Mouse (Mus musculus) left cerebral cortex, adult 6 months (tissue): ENCODE results near the gene Copb2. TPM values are rescaled to one million over a fixed set of nuclear protein-coding genes. Genes with fewer than 3 reads are reported as not detected.

Source experiments
- long read RNA-seq, 2 experiments: library from polyadenylated mRNA; unstranded; transcript quantifications; one replicate each; pipeline ENCODE4 v2.0.0; 2019 to 2020
- polyA plus RNA-seq: library from polyadenylated mRNA; unstranded; fragments of <200 nt; fragmentation: Nextera tagmentation; gene quantifications from 2 replicates; pipeline ENCODE4 v1.2.3, GENCODE M21; 2021

Copb2 gene
- 43.8 and 51.4 TPM in 2 replicates for polyA plus RNA-seq
- long read RNA-seq, experiment 1, transcript Copb2-201 (22 exons, 3,050 nt), result major isoform, 295 of 369 reads
- long read RNA-seq, experiment 1, partial matches to known transcripts, result 56 of 369 reads
- long read RNA-seq, experiment 1, other reads (novel, unspliced or antisense), result 17 of 369 reads
- long read RNA-seq, experiment 2, transcript Copb2-201 (22 exons, 3,050 nt), result major isoform, 36 of 90 reads
- long read RNA-seq, experiment 2, partial matches to known transcripts, result 51 of 90 reads
- long read RNA-seq, experiment 2, other reads (novel, unspliced or antisense), result 2 of 90 reads

GRCm38 (mm10) chr9:98563137-98564126 lies at the start of gene Copb2:
TSS of gene Copb2 (plus strand) at chr9:98563721.

GRCm38 (mm10) chr9:98601156-98601836 lies 37.8 kb downstream of the Copb2 start, which contains the start of gene Mrps22:
TSS of gene Mrps22 (minus strand) at chr9:98601660.

Other genes with a start within 250 kb of the Copb2 start
- 17.7 and 23.0 TPM in 2 replicates for gene Rbp1, start 140.8 kb upstream of the Copb2 start, polyA plus RNA-seq
- not detected in 2 replicates for gene Rbp2, start 77.6 kb upstream of the Copb2 start, polyA plus RNA-seq
- 39.5 and 45.3 TPM in 2 replicates for gene Mrps22, start 37.9 kb downstream of the Copb2 start, polyA plus RNA-seq